Mouse (Mus musculus): ENCODE results near the gene Spock1. TPM values are rescaled to one million over a fixed set of nuclear protein-coding genes. Genes with fewer than 3 reads are reported as not detected.
A peak's percentile ranks its signal among the peaks of the same experiment; 100 is the strongest.

Spock1 gene
- polyA plus RNA-seq, 1 experiment from 2014 or later = 31.2 TPM

DNA sequence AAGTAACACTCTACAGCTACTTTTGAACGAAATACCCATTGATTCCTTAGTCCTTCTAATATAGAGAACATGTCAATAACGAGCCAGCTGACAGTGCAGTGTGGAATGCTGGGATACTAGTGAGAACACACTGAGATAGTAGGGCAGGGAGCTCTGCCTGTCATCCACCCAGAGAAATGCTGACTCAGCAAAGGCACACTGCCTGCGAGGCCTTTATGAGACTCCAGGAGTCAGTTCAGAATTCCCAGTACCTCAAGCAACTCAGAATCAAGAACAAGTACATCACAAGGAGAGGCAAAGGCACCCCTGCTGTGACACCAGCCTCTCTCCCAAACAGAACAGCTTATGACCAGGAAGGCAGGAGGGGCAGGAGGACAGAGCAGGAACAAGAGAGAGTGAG lies 163.5 kb downstream of the Spock1 start:
- H3K4me3 ChIP-seq (ENCODE audit: low read depth, low read length) = no peak overlapping the region
- 80% methylated on average over 3 of the region's 3 CpGs for WGBS

DNA sequence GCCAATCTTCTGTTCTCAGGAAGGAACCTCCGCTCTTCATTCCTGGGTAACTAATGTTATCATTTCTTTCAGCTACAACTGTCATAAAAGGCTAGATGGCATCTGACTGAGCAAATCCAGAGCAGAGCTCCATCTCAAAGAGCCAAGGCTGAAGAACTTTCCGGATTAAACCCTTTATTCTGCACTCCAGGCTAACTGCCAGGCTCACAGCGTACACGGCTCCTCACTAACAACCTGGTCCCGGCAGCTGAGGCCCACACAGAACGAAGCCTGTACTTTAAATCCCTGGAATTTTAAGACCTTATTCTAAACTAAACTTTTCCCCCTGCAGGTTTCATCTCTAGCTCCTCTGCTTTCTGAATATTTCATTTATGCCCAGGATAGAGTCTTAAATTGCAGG lies 166.9 kb downstream of the Spock1 start:
- Histone ChIP-seq H3K4me1 (ENCODE audit: control insufficient read depth, insufficient read depth, low read length) (no peaks in the 10 kb centered on the region), H3K27me3 (replicated peaks; ENCODE audit: control insufficient read depth, insufficient read depth, low read length) (no peaks in the 10 kb centered on the region)
- 64% methylated on average over 6 of the region's 6 CpGs for WGBS

More for the DNA sequence above, 163.5 kb downstream of the Spock1 start:
- Histone ChIP-seq H3K9ac (ENCODE audit: low read length) (no peak overlapping the region), H3K27me3 (replicated peaks; ENCODE audit: control insufficient read depth, insufficient read depth, low read length) (no peaks in the 10 kb centered on the region), H3K36me3 (ENCODE audit: control insufficient read depth, insufficient read depth, low read length) (no peaks in the 10 kb centered on the region), H3K4me1 (ENCODE audit: control insufficient read depth, insufficient read depth, low read length) (no peaks in the 10 kb centered on the region), H3K4me2 (ENCODE audit: low read length) (no peak overlapping the region), H3K27ac (ENCODE audit: low read depth, low read length) (no peak overlapping the region), H3K9me3 (replicated peaks; ENCODE audit: control insufficient read depth, low read length) (no peaks in the 10 kb centered on the region)
- DNase-seq (ENCODE audit: low spot score) (no peak), ATAC-seq (no peak)

DNA sequence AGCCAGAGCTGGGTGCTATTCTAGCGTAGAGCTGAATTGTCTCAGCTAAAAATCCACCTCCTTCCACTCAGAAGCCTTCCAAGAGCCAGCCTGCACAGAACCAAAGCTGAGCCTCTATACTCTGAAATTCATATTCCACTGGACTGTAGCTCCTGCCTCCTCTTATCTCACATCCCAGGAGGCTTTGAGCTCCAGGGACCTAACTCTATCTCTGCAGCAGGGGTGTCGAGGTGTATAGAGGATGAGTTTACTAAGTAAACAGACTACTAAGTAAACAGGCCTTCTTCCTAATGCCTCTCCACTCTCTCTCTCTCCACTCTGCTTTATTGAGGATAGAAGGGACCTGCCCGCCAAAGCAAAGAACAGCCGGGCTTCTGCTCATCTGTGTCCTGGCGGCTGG lies 167.7 kb downstream of the Spock1 start:
- no peak overlapping the region for H3K4me3 ChIP-seq (ENCODE audit: low read depth, low read length)
- 78% methylated on average over 5 of the region's 5 CpGs for WGBS
- H3K4me1 ChIP-seq (ENCODE audit: control insufficient read depth, insufficient read depth, low read length) = no peaks in the 10 kb centered on the region
- ATAC-seq (no peak), DNase-seq (ENCODE audit: low spot score) (no peak)
- H3K36me3 ChIP-seq (ENCODE audit: control insufficient read depth, insufficient read depth, low read length) = no peaks in the 10 kb centered on the region
- H3K27ac ChIP-seq (ENCODE audit: low read depth, low read length) = no peak overlapping the region
- H3K9me3 ChIP-seq (replicated peaks; ENCODE audit: control insufficient read depth, low read length) = no peaks in the 10 kb centered on the region
- no peaks in the 10 kb centered on the region for H3K27me3 ChIP-seq (replicated peaks; ENCODE audit: control insufficient read depth, insufficient read depth, low read length)
- no peak overlapping the region for H3K9ac ChIP-seq (ENCODE audit: low read length)
- H3K4me2 ChIP-seq (ENCODE audit: low read length) = no peak overlapping the region

More for the DNA sequence above, 166.9 kb downstream of the Spock1 start:
- DNase-seq (ENCODE audit: low spot score) = peak; percentile 31
- Histone ChIP-seq H3K27ac (ENCODE audit: low read depth, low read length) (no peak overlapping the region), H3K9me3 (replicated peaks; ENCODE audit: control insufficient read depth, low read length) (no peaks in the 10 kb centered on the region), H3K9ac (ENCODE audit: low read length) (no peak overlapping the region), H3K4me3 (ENCODE audit: low read depth, low read length) (no peak overlapping the region), H3K36me3 (ENCODE audit: control insufficient read depth, insufficient read depth, low read length) (no peaks in the 10 kb centered on the region), H3K4me2 (ENCODE audit: low read length) (no peak overlapping the region)
- no peak for ATAC-seq

DNA sequence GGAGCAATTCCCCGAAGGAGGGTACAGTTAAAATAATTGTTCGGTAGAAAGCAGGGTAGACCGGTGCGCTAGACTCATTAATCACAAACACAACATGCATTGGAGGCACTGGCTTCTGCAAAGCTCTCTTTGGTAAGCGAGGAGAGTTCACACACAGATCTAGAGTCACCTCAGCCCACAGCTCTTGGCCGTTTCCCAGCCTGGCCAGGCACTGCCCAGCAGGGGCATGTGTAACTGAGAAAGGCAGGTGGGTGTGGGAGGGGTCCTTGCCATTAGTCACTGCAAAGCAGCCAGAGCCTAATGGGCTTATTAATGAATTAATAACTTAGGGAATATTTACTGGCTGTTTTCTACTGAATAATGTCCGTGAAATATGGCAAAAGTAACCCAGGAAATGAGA lies 172.1 kb downstream of the Spock1 start:
- Histone ChIP-seq H3K4me1 (ENCODE audit: control insufficient read depth, insufficient read depth, low read length) (no peaks in the 10 kb centered on the region), H3K36me3 (ENCODE audit: control insufficient read depth, insufficient read depth, low read length) (no peaks in the 10 kb centered on the region), H3K9me3 (replicated peaks; ENCODE audit: control insufficient read depth, low read length) (no peaks in the 10 kb centered on the region), H3K4me2 (ENCODE audit: low read length) (no peak overlapping the region), H3K4me3 (ENCODE audit: low read depth, low read length) (no peak overlapping the region), H3K9ac (ENCODE audit: low read length) (no peak overlapping the region), H3K27me3 (replicated peaks; ENCODE audit: control insufficient read depth, insufficient read depth, low read length) (no peaks in the 10 kb centered on the region), H3K27ac (ENCODE audit: low read depth, low read length) (no peak overlapping the region)
- DNase-seq (ENCODE audit: low spot score) (no peak), ATAC-seq (no peak)
- WGBS = 74% methylated on average over 7 of the region's 7 CpGs

DNA sequence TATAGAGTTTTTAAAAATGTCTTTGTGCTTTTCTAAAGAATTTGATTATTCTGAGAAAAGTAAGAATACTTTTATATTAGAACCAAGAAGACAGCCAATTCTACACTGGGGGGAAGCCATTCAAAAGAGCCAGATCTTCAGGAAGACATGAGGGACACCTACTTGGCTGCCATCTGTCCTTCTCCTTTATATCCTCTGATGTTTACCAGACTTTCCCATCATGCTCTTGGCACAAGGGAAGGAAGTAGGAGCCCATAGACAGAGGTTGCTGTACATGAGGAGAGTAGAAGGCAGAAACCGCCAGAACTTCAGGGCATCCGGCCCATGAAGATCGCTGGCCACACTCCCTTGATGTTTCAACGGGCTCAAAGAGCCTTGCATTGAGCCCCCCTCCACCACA lies 173.6 kb downstream of the Spock1 start:
- ATAC-seq = no peak
- H3K27ac ChIP-seq (ENCODE audit: low read depth, low read length) = no peak overlapping the region
- H3K4me1 ChIP-seq (ENCODE audit: control insufficient read depth, insufficient read depth, low read length) = no peaks in the 10 kb centered on the region
- H3K27me3 ChIP-seq (replicated peaks; ENCODE audit: control insufficient read depth, insufficient read depth, low read length) = no peaks in the 10 kb centered on the region
- H3K4me2 ChIP-seq (ENCODE audit: low read length) = no peak overlapping the region
- WGBS = 89% methylated on average over 4 of the region's 4 CpGs
- H3K9ac ChIP-seq (ENCODE audit: low read length) = no peak overlapping the region
- no peaks in the 10 kb centered on the region for H3K9me3 ChIP-seq (replicated peaks; ENCODE audit: control insufficient read depth, low read length)
- DNase-seq (ENCODE audit: low spot score) = no peak
- no peaks in the 10 kb centered on the region for H3K36me3 ChIP-seq (ENCODE audit: control insufficient read depth, insufficient read depth, low read length)
- no peak overlapping the region for H3K4me3 ChIP-seq (ENCODE audit: low read depth, low read length)

DNA sequence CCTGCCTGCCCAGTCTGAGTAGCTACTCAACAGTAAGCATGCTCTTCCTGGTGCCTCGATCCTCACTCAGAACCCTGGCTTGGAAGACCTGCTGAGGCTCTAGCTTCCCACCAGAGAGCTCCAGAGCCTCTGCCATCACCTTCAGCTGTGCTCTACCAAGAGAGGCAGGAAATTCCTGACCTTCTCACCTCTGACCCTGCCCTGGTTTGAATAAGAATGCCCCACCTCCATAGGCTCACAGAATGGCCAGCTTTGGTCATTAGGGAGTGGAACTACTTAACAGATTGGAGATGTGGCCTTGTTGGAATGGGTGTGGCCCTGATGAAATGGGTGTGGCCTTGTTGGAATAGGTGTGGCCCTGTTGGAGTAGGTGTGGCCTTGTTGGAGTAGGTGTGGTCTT lies 174.6 kb downstream of the Spock1 start:
- ATAC-seq (no peak), DNase-seq (ENCODE audit: low spot score) (no peak)
- WGBS = 96% methylated on average over 1 of the region's 1 CpGs
- H3K4me2 ChIP-seq (ENCODE audit: low read length) = no peak overlapping the region
- H3K4me1 ChIP-seq (ENCODE audit: control insufficient read depth, insufficient read depth, low read length) = no peaks in the 10 kb centered on the region
- H3K27ac ChIP-seq (ENCODE audit: low read depth, low read length) = no peak overlapping the region
- H3K4me3 ChIP-seq (ENCODE audit: low read depth, low read length) = no peak overlapping the region
- no peaks in the 10 kb centered on the region for H3K27me3 ChIP-seq (replicated peaks; ENCODE audit: control insufficient read depth, insufficient read depth, low read length)
- no peaks in the 10 kb centered on the region for H3K36me3 ChIP-seq (ENCODE audit: control insufficient read depth, insufficient read depth, low read length)
- H3K9ac ChIP-seq (ENCODE audit: low read length) = no peak overlapping the region
- no peaks in the 10 kb centered on the region for H3K9me3 ChIP-seq (replicated peaks; ENCODE audit: control insufficient read depth, low read length)

DNA sequence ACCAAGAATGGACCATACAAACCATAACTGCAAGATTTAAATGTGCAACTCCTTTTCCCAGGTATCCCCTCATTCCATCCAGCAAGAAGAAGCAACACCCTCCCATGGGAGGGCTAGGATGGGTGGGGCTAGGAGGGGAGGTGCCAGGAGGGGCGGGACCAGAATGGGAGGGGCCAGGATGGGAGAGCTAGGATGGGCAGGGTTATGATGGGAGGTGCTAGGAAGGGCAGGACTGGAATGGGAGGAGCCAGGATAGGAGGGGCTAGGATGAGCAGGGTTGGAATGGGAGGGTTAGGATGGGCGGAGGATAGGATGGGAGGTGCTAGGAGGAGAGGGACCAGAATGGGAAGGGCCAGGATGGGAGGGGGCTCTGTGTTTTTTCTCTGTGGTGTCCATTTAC lies 175.9 kb downstream of the Spock1 start:
- Histone ChIP-seq H3K27ac (ENCODE audit: low read depth, low read length) (no peak overlapping the region), H3K9me3 (replicated peaks; ENCODE audit: control insufficient read depth, low read length) (no peaks in the 10 kb centered on the region), H3K4me2 (ENCODE audit: low read length) (no peak overlapping the region), H3K9ac (ENCODE audit: low read length) (no peak overlapping the region), H3K27me3 (replicated peaks; ENCODE audit: control insufficient read depth, insufficient read depth, low read length) (no peaks in the 10 kb centered on the region), H3K36me3 (ENCODE audit: control insufficient read depth, insufficient read depth, low read length) (no peaks in the 10 kb centered on the region), H3K4me3 (ENCODE audit: low read depth, low read length) (no peak overlapping the region), H3K4me1 (ENCODE audit: control insufficient read depth, insufficient read depth, low read length) (no peaks in the 10 kb centered on the region)
- no peak for DNase-seq (ENCODE audit: low spot score)
- ATAC-seq = no peak
- WGBS = 42% methylated on average over 2 of the region's 2 CpGs

DNA sequence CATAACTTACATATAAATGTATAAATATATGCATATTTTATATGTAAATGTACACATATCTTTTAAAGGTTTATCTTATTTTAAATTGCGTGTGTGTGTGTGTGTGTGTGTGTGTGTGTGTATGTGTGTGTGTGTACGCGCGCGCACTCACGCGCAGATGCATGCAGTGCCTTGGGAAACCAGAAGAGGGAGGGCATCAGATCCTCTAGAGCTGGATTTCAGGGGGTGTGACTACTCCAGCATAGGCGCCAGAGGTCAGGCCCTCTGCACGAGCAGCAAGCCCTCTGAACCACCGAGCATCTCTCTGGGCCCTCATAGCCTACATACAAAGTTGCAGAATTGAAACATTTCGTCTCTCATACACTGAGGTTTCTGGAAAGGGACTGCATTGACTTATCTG lies 180.4 kb downstream of the Spock1 start:
- ATAC-seq (no peak), DNase-seq (ENCODE audit: low spot score) (no peak)
- WGBS = 84% methylated on average over 11 of the region's 11 CpGs

DNA sequence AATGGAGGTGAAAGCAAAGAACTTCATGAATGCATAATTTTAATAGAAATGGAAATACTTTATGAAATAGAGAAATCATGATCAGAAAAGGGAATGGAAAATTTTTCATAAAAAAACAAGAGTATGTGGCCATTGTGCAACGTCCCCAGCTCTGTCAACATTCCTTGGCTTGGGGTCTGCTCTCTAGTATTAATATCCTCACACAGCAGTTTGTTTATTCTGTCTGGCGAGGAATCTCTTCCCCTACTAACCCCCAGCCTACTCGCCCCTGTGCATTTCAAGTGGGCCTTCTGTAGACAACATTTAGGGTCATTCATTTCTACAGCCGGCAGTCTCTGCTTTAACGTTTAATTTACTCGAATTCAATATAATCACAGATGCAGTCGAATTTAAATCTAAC lies 181.5 kb downstream of the Spock1 start:
- no peak overlapping the region for H3K9ac ChIP-seq (ENCODE audit: low read length)
- ATAC-seq (no peak), DNase-seq (ENCODE audit: low spot score) (no peak)
- H3K4me3 ChIP-seq (ENCODE audit: low read depth, low read length) = no peak overlapping the region
- 85% methylated on average over 7 of the region's 7 CpGs for WGBS
- H3K4me1 ChIP-seq (ENCODE audit: control insufficient read depth, insufficient read depth, low read length) = no peaks in the 10 kb centered on the region
- no peak overlapping the region for H3K4me2 ChIP-seq (ENCODE audit: low read length)
- H3K9me3 ChIP-seq (replicated peaks; ENCODE audit: control insufficient read depth, low read length) = no peaks in the 10 kb centered on the region
- no peaks in the 10 kb centered on the region for H3K27me3 ChIP-seq (replicated peaks; ENCODE audit: control insufficient read depth, insufficient read depth, low read length)
- H3K27ac ChIP-seq (ENCODE audit: low read depth, low read length) = no peak overlapping the region
- H3K36me3 ChIP-seq (ENCODE audit: control insufficient read depth, insufficient read depth, low read length) = no peaks in the 10 kb centered on the region

More for the DNA sequence above, 180.4 kb downstream of the Spock1 start:
- Histone ChIP-seq H3K9ac (ENCODE audit: low read length) (no peak overlapping the region), H3K9me3 (replicated peaks; ENCODE audit: control insufficient read depth, low read length) (no peaks in the 10 kb centered on the region), H3K36me3 (ENCODE audit: control insufficient read depth, insufficient read depth, low read length) (no peaks in the 10 kb centered on the region), H3K4me3 (ENCODE audit: low read depth, low read length) (no peak overlapping the region), H3K27me3 (replicated peaks; ENCODE audit: control insufficient read depth, insufficient read depth, low read length) (no peaks in the 10 kb centered on the region), H3K4me2 (ENCODE audit: low read length) (no peak overlapping the region), H3K27ac (ENCODE audit: low read depth, low read length) (no peak overlapping the region), H3K4me1 (ENCODE audit: control insufficient read depth, insufficient read depth, low read length) (no peaks in the 10 kb centered on the region)

Measured in forebrain, embryonic 14.5 days (tissue).